In the genomic region with DNA sequence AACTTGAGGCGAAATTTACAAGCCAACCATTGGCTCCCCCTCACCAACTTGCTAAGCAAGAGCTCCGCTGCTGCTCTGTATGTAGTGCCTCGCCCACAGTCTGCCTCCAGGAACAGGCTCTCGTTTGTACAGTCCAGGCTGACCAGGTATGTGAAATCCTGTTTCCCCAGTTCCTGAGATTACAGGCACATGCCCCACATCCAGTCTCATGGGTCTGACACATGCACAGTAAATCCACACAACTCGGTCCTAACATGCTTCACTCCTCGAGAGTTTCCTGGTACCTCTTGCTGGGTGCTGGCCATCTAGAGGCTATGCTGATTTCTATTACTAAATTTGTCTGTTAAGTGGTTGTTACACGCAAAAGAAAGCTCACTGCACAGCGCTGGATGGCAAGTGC, we compare ENCODE assay signal across 15 mouse cellular contexts. TPM values are rescaled to one million over a fixed set of nuclear protein-coding genes. Genes with fewer than 3 reads are reported as not detected.
DNase-seq lines count a peak whose midpoint lies in the region; ATAC-seq lines count a peak whose summit lies in the region.
"Had no signal": no experiment of that assay in that cellular context is flagged by ENCODE, and none has a peak within 500 bp of the region (broad histone marks: within the 10 kb centered on the region; RNA-seq: fewer than 3 reads in every experiment).

No protein-coding gene starts in this region.

- 0 out of 2 replicates have a peak, but pooled peaks cover 7% of the 10 kb centered on the region for H3K9me3 ChIP-seq in heart, embryonic 12.5 days (replicated peaks)
- H3K9me3 ChIP-seq in heart, embryonic 10.5 days = no peaks in the 10 kb centered on the region
- H3K9me3 ChIP-seq in stomach, embryonic 16.5 days (replicated peaks; ENCODE audit: control insufficient read depth, low read length) = no peaks in the 10 kb centered on the region
- H3K9me3 ChIP-seq: G1E had no signal

- H3K27ac ChIP-seq in heart, embryonic 12.5 days (ENCODE audit: poor library complexity, severe bottlenecking) = peak overlapping the region; percentile 23; the same call in 1 of the 2 replicates
- no peak overlapping the region for H3K27ac ChIP-seq in heart, embryonic 10.5 days
- peak overlapping the region; percentile 46 for H3K27ac ChIP-seq in stomach, embryonic 16.5 days (ENCODE audit: low read length)
- H3K27ac ChIP-seq: layer of hippocampus, adult 2 months had no signal

- peak overlapping the region; percentile 79; the same call in 1 of the 2 replicates for H3K4me2 ChIP-seq in heart, embryonic 12.5 days
- peak overlapping the region; percentile 76; the same call in 1 of the 2 replicates for H3K4me2 ChIP-seq in stomach, embryonic 16.5 days (ENCODE audit: low read depth, low read length)

- H3K36me3 ChIP-seq in heart, embryonic 12.5 days = peaks cover 15% of the 10 kb centered on the region
- H3K36me3 ChIP-seq in heart, embryonic 10.5 days = peaks cover 15% of the 10 kb centered on the region
- 0 out of 2 replicates have a peak, but pooled peaks cover 3% of the 10 kb centered on the region for H3K36me3 ChIP-seq in stomach, embryonic 16.5 days (ENCODE audit: control insufficient read depth, insufficient read depth, low read length)

- no peak overlapping the region for H3K4me3 ChIP-seq in heart, embryonic 12.5 days
- no peak overlapping the region; the same call in 1 of the 2 replicates for H3K4me3 ChIP-seq in heart, embryonic 10.5 days
- H3K4me3 ChIP-seq in stomach, embryonic 16.5 days (replicated peaks; ENCODE audit: low read length) = no peak overlapping the region

- WGBS in heart, embryonic 12.5 days = 53% methylated on average over 8 of the region's 8 CpGs
- WGBS in heart, embryonic 10.5 days = 55% methylated on average over 8 of the region's 8 CpGs
- WGBS in stomach, embryonic 16.5 days = 40% methylated on average over 8 of the region's 8 CpGs

- DNase-seq in heart, embryonic 10.5 days (ENCODE audit: low spot score) = no peak
- DNase-seq in left cerebral cortex, postnatal 25 days (ENCODE audit: low spot score in 2 of 2) = peak; percentile 2 to 4
- DNase-seq in left cerebral cortex, adult 18-20 months (ENCODE audit: low spot score in 2 of 2) = no peak
- peak; percentile 15 to 20 for DNase-seq in urinary bladder, adult 18-20 months (ENCODE audit: low spot score in 2 of 2)
- DNase-seq in urinary bladder, postnatal 4 days (ENCODE audit: low spot score in 2 of 2) = no peak
- no peak for DNase-seq in thymus, adult 18-20 months

- H3K9ac ChIP-seq in heart, embryonic 12.5 days = no peak overlapping the region
- H3K9ac ChIP-seq in stomach, embryonic 16.5 days (ENCODE audit: low read length) = no peak overlapping the region

- intact Hi-C loops in left cerebral cortex, postnatal 25 days (cut with DNase I) = no loop called here

- H3K4me1 ChIP-seq in heart, embryonic 12.5 days (replicated peaks) = 0 out of 2 replicates have a peak, but pooled peaks cover 4% of the 10 kb centered on the region
- peaks cover 4% of the 10 kb centered on the region; the same call in 1 of the 2 replicates for H3K4me1 ChIP-seq in heart, embryonic 10.5 days
- no peaks in the 10 kb centered on the region for H3K4me1 ChIP-seq in stomach, embryonic 16.5 days (ENCODE audit: control insufficient read depth, insufficient read depth, low read length)

- ATAC-seq in heart, embryonic 12.5 days (ENCODE audit: insufficient number of reproducible peaks, low FRiP score) = no peak
- peak; percentile 84 for ATAC-seq in stomach, embryonic 16.5 days (ENCODE audit: insufficient read depth, low FRiP score)

- 0 out of 2 replicates have a peak, but pooled peaks cover 7% of the 10 kb centered on the region for H3K27me3 ChIP-seq in heart, embryonic 12.5 days (replicated peaks)
- peaks cover 9% of the 10 kb centered on the region; the same call in 1 of the 2 replicates for H3K27me3 ChIP-seq in heart, embryonic 10.5 days (ENCODE audit: insufficient read depth, poor library complexity, severe bottlenecking)
- no peaks in the 10 kb centered on the region for H3K27me3 ChIP-seq in stomach, embryonic 16.5 days (ENCODE audit: control insufficient read depth, insufficient read depth, low read length)

RNA-seq across cellular contexts. Expression of a gene that starts 0.8 kb away (rescaled TPM):
- 17.2 and 18.7 TPM in 2 replicates for polyA plus RNA-seq in heart, embryonic 12.5 days (2016; fragmentation: Nextera tagmentation; extraction: Ambion mirVana)
- polyA plus RNA-seq in heart, embryonic 10.5 days (2016; fragmentation: Nextera tagmentation; extraction: Ambion mirVana) = 12.2 and 15.4 TPM in 2 replicates
- 1 to 10 TPM; 3.6 to 4.6 TPM for total RNA-seq in left cerebral cortex, postnatal 25 days (2021)
- 1 to 10 TPM; 3.2 to 3.6 TPM for total RNA-seq in left cerebral cortex, adult 18-20 months (2021)
- 11.6 and 13.7 TPM in 2 replicates for polyA plus RNA-seq in stomach, embryonic 16.5 days (2015; fragmentation: Nextera tagmentation; extraction: Ambion mirVana)
- polyA plus RNA-seq: G1E had no signal

RNA-seq across cellular contexts. Expression of a gene that starts 33.8 kb away (rescaled TPM):
- polyA plus RNA-seq in heart, embryonic 12.5 days (2016; fragmentation: Nextera tagmentation; extraction: Ambion mirVana) = 23.8 and 24.2 TPM in 2 replicates
- 26.6 and 31.5 TPM in 2 replicates for polyA plus RNA-seq in heart, embryonic 10.5 days (2016; fragmentation: Nextera tagmentation; extraction: Ambion mirVana)
- 10 to 100 TPM; 26.0 to 28.1 TPM for total RNA-seq in left cerebral cortex, postnatal 25 days (2021)
- 10 to 100 TPM; 20.4 to 24.1 TPM for total RNA-seq in left cerebral cortex, adult 18-20 months (2021)
- 41.8 and 42.8 TPM in 2 replicates for polyA plus RNA-seq in stomach, embryonic 16.5 days (2015; fragmentation: Nextera tagmentation; extraction: Ambion mirVana)

RNA-seq across cellular contexts. Expression of a gene that starts 40.7 kb away (rescaled TPM):
- 33.0 and 35.9 TPM in 2 replicates for polyA plus RNA-seq in heart, embryonic 12.5 days (2016; fragmentation: Nextera tagmentation; extraction: Ambion mirVana)
- polyA plus RNA-seq in heart, embryonic 10.5 days (2016; fragmentation: Nextera tagmentation; extraction: Ambion mirVana) = 37.4 and 38.9 TPM in 2 replicates
- total RNA-seq in left cerebral cortex, postnatal 25 days (2021) = under 1 TPM; 0.57 to 0.85 TPM
- total RNA-seq in left cerebral cortex, adult 18-20 months (2021) = under 1 TPM; 0.14 to 0.42 TPM
- polyA plus RNA-seq in stomach, embryonic 16.5 days (2015; fragmentation: Nextera tagmentation; extraction: Ambion mirVana) = 42.7 and 43.8 TPM in 2 replicates

RNA-seq across cellular contexts. Expression of a gene that starts 56.9 kb away (rescaled TPM):
- polyA plus RNA-seq in heart, embryonic 12.5 days (2016; fragmentation: Nextera tagmentation; extraction: Ambion mirVana) = not detected in 2 replicates
- polyA plus RNA-seq in heart, embryonic 10.5 days (2016; fragmentation: Nextera tagmentation; extraction: Ambion mirVana) = not detected in 2 replicates
- not detected for total RNA-seq in left cerebral cortex, postnatal 25 days (2021)
- total RNA-seq in left cerebral cortex, adult 18-20 months (2021) = not detected
- polyA plus RNA-seq in stomach, embryonic 16.5 days (2015; fragmentation: Nextera tagmentation; extraction: Ambion mirVana) = not detected in 2 replicates
- total RNA-seq: granulocyte monocyte progenitor cell, adult 5-6 weeks; layer of hippocampus, adult 2 months; left cerebral cortex, postnatal 36 days had no signal
- polyA plus RNA-seq: C2C12; cortical plate, adult 2 months; frontal cortex, adult 2 months; G1E had no signal

Comparison
In these comparisons a context has a peak if more than half of its experiments do, and no peak if none do; other contexts are left out.
1. DNase-seq: peak in left cerebral cortex, postnatal 25 days (2 of 2) and urinary bladder, adult 18-20 months (2 of 2); none in heart, embryonic 10.5 days (single experiment), left cerebral cortex, adult 18-20 months (0 of 2), urinary bladder, postnatal 4 days (0 of 2) and thymus, adult 18-20 months (0 of 2).